Mouse (Mus musculus) lung, postnatal 0 days (tissue): ENCODE data around the gene Hba-a1. TPM values are rescaled to one million over a fixed set of nuclear protein-coding genes. Genes with fewer than 3 reads are reported as not detected.

Experiments
- ATAC-seq: fragments of 200-750 bp; cut with Nextera tagmentation; 2 replicates; pipeline ENCODE4 v1.8.0; 2017; ENCODE audit warnings: moderate library complexity
- DNase-seq: peaks from one replicate; pipeline ENCODE4 v3.0.0-alpha.2; 2016; ENCODE audit warnings: low spot score
- H3K27ac ChIP-seq: fragments of 300-500 bp; sonication (generic); 2 replicates; pipeline ENCODE4 v1.5.1; 2014; ENCODE audit warnings: antibody characterized with exemption, mild to moderate bottlenecking, low read length, mixed read lengths
- H3K27me3 ChIP-seq: fragments of 300-500 bp; sonication (generic); replicated peaks from 2 replicates; pipeline ENCODE4 v1.6.1; 2014; ENCODE audit warnings: low read length, mixed read lengths; ENCODE audit not compliant: insufficient read depth
- H3K36me3 ChIP-seq: fragments of 300-500 bp; sonication (generic); 2 replicates; pipeline ENCODE4 v1.6.1; 2014; ENCODE audit warnings: low read length, mixed read lengths; ENCODE audit not compliant: insufficient read depth
- H3K4me1 ChIP-seq: fragments of 300-500 bp; sonication (generic); 2 replicates; pipeline ENCODE4 v1.6.1; 2014; ENCODE audit warnings: antibody characterized with exemption, low read depth, low read length, mixed read lengths; ENCODE audit not compliant: insufficient read depth
- H3K4me2 ChIP-seq: fragments of 300-500 bp; sonication (generic); replicated peaks from 2 replicates; pipeline ENCODE4 v1.6.1; 2014; ENCODE audit warnings: low read depth, mild to moderate bottlenecking, low read length, moderate library complexity, mixed read lengths
- H3K4me3 ChIP-seq: fragments of 300-500 bp; sonication (generic); 2 replicates; pipeline ENCODE4 v1.5.1; 2014; ENCODE audit warnings: low read depth, low read length
- H3K9ac ChIP-seq: fragments of 300-500 bp; sonication (generic); replicated peaks from 2 replicates; pipeline ENCODE4 v1.6.1; 2014; ENCODE audit warnings: low read depth, mild to moderate bottlenecking
- H3K9me3 ChIP-seq: fragments of 300-500 bp; sonication (generic); 2 replicates; pipeline ENCODE4 v1.6.1; 2016; ENCODE audit warnings: low read length, mixed read lengths
- CTCF ChIP-seq: IDR thresholded peaks from 2 replicates; pipeline ENCODE4 v1.5.1; 2016; ENCODE audit warnings: antibody characterized with exemption, mild to moderate bottlenecking
- EP300 ChIP-seq: IDR thresholded peaks from 2 replicates; pipeline ENCODE4 v1.6.1; 2016; ENCODE audit warnings: antibody characterized with exemption, mild to moderate bottlenecking, control low read depth
- WGBS: fragments of 180-500 bp; shearing (Covaris S2); extraction: QIAGEN DNeasy Blood & Tissue Kit; methylation state at CpG from one replicate; pipeline ENCODE4 v1.1.7; 2014; 5-methylcytosine and 5-hydroxymethylcytosine counted together
- polyA plus RNA-seq: library from polyadenylated mRNA; unstranded; fragments of >200 nt; fragmentation: Nextera tagmentation; extraction: Ambion mirVana; gene quantifications from 2 replicates; pipeline ENCODE4 v1.2.1, GENCODE M21; 2015

Hba-a1 gene
- polyA plus RNA-seq, 1 experiment from 2014 or later, result 11,284 TPM

DNA sequence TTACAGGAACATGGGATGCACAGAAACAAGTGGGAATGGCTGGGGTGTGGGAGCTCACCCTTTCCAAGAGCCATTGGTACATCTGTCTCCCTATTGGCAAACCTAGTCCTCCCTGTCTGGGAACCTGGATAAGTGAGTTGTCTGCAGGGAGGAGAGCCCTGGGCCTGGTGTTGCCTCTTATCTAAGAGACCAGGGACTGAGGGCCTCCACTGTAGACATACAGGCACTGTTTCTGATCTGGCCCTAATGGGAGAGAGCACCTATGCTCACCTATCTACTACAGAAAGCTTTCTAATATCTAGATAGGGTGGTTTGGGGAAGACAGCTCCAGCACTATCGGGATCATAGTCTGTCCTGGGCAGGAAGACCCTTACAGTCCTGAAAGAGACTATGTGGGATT is 27.2 kb upstream of the Hba-a1 start:
- Histone ChIP-seq H3K36me3 (peaks cover 9% of the 10 kb centered on the region; the same call in 1 of the 2 replicates), H3K4me2 (no peak overlapping the region), H3K4me1 (no peaks in the 10 kb centered on the region), H3K27ac (no peak overlapping the region), H3K9ac (no peak overlapping the region), H3K9me3 (no peaks in the 10 kb centered on the region), H3K4me3 (no peak overlapping the region), H3K27me3 (no peaks in the 10 kb centered on the region)
- 93% methylated on average over 1 of the region's 1 CpGs for WGBS
- TF ChIP-seq EP300 (no peak), CTCF (no peak)
- DNase-seq (no peak), ATAC-seq (no peak)

GRCm38 (mm10) chr11:32256566-32256965 is 26.7 kb upstream of the Hba-a1 start:
- Histone ChIP-seq H3K4me2 (no peak overlapping the region), H3K27me3 (no peaks in the 10 kb centered on the region), H3K4me3 (no peak overlapping the region), H3K4me1 (no peaks in the 10 kb centered on the region), H3K36me3 (peaks cover 9% of the 10 kb centered on the region; the same call in 1 of the 2 replicates), H3K27ac (no peak overlapping the region), H3K9ac (no peak overlapping the region), H3K9me3 (no peaks in the 10 kb centered on the region)
- no peak for TF ChIP-seq EP300
- no peak for TF ChIP-seq CTCF
- DNase-seq (no peak), ATAC-seq (no peak)
- WGBS, result 86% methylated on average over 3 of the region's 3 CpGs

- H3K4me1 ChIP-seq, result peaks cover 5% of the 10 kb centered on the region; the same call in 1 of the 2 replicates
- WGBS, result 71% methylated on average over 10 of the region's 10 CpGs
- TF ChIP-seq EP300 (no peak), CTCF (no peak)
- no peak overlapping the region for H3K9ac ChIP-seq
- H3K9me3 ChIP-seq, result no peaks in the 10 kb centered on the region
- no peaks in the 10 kb centered on the region for H3K27me3 ChIP-seq
- H3K4me3 ChIP-seq, result no peak overlapping the region
- H3K4me2 ChIP-seq, result no peak overlapping the region
- ATAC-seq (no peak), DNase-seq (no peak)
- 0 out of 2 replicates have a peak, but pooled peaks cover 4% of the 10 kb centered on the region for H3K36me3 ChIP-seq
- no peak overlapping the region for H3K27ac ChIP-seq
Observed at GRCm38 (mm10) chr11:32262674-32263415, 20.5 kb upstream of the Hba-a1 start.

- H3K4me1 ChIP-seq, result peaks cover 5% of the 10 kb centered on the region; the same call in 1 of the 2 replicates
- 0 out of 2 replicates have a peak, but pooled peaks cover 4% of the 10 kb centered on the region for H3K36me3 ChIP-seq
- H3K9ac ChIP-seq, result no peak overlapping the region
- DNase-seq, result no peak
- no peaks in the 10 kb centered on the region for H3K27me3 ChIP-seq
- 91% methylated on average over 3 of the region's 3 CpGs for WGBS
- no peaks in the 10 kb centered on the region for H3K9me3 ChIP-seq
- ATAC-seq, result no peak
- no peak overlapping the region for H3K4me2 ChIP-seq
- H3K27ac ChIP-seq, result no peak overlapping the region
- H3K4me3 ChIP-seq, result no peak overlapping the region
- no peak for TF ChIP-seq EP300
- no peak for TF ChIP-seq CTCF
Observed at GRCm38 (mm10) chr11:32265117-32265738, 18.1 kb upstream of the Hba-a1 start.

- Histone ChIP-seq H3K27me3 (no peaks in the 10 kb centered on the region), H3K9me3 (no peaks in the 10 kb centered on the region), H3K4me3 (no peak overlapping the region), H3K4me1 (peaks cover 5% of the 10 kb centered on the region; the same call in 1 of the 2 replicates), H3K36me3 (no peaks in the 10 kb centered on the region), H3K9ac (no peak overlapping the region), H3K27ac (no peak overlapping the region), H3K4me2 (no peak overlapping the region)
- ATAC-seq (no peak), DNase-seq (no peak)
- TF ChIP-seq EP300 (no peak), CTCF (no peak)
- 90% methylated on average over 6 of the region's 6 CpGs for WGBS
Observed at GRCm38 (mm10) chr11:32266194-32266593, 17.1 kb upstream of the Hba-a1 start.

- Histone ChIP-seq H3K4me1 (peaks cover 5% of the 10 kb centered on the region; the same call in 1 of the 2 replicates), H3K4me2 (peak overlapping the region; percentile 64), H3K4me3 (peak overlapping the region; percentile 67), H3K27ac (peak overlapping the region; percentile 90), H3K9ac (peak overlapping the region; percentile 88), H3K36me3 (no peaks in the 10 kb centered on the region), H3K9me3 (no peaks in the 10 kb centered on the region), H3K27me3 (no peaks in the 10 kb centered on the region)
- 19% methylated on average over 6 of the region's 6 CpGs for WGBS
- ATAC-seq (no peak), DNase-seq (no peak)
- TF ChIP-seq EP300 (no peak), CTCF (no peak)
Observed at GRCm38 (mm10) chr11:32266776-32267175, 16.5 kb upstream of the Hba-a1 start.
